Mouse (Mus musculus) heart, postnatal 10 days (tissue): ENCODE measurements around the gene Ccdc174. TPM values are rescaled to one million over a fixed set of nuclear protein-coding genes. Genes with fewer than 3 reads are reported as not detected.
"Not testable (repeated sequence)": the region's sequence is repeated elsewhere in the genome, so short reads cannot be mapped to it uniquely, and the experiment has no call there.

Experiments
- DNase-seq, 2 experiments: peaks; one replicate each; pipeline ENCODE4 v3.0.0; 2021
- intact Hi-C: fragments of 180-260 bp; cut with DNase I; formaldehyde crosslinking; loops from one replicate; pipeline ENCODE4 v1.15.1; 2025
- total RNA-seq, 2 experiments: library from RNA; stranded (reverse); gene quantifications; 2 replicates each; pipeline ENCODE4 v1.2.3; 2021

Gene Ccdc174
- total RNA-seq, result 10 to 100 TPM; 11.4 to 14.0 TPM

GRCm38 (mm10) chr6:91877885-91878651 lies at the start of gene Ccdc174:
TSS of gene Ccdc174 (plus strand) at chr6:91878053.
- intact Hi-C loops, result no loop called here
- DNase-seq, result peak; percentile 94 to 95

- intact Hi-C loops, result no loop called here
- no peak for DNase-seq
Measured at GRCm38 (mm10) chr6:91832863-91833440, 44.9 kb upstream of the Ccdc174 start.

GRCm38 (mm10) chr6:91839010-91839871 lies 38.6 kb upstream of the Ccdc174 start:
- intact Hi-C loops, result no loop called here
- peak; percentile 81 to 89 for DNase-seq

- peak in 1 of 2 experiments; percentile 7 for DNase-seq
- intact Hi-C loops, result no loop called here
Measured at GRCm38 (mm10) chr6:91842897-91843627, 34.8 kb upstream of the Ccdc174 start.

GRCm38 (mm10) chr6:91843628-91844153 lies 34.2 kb upstream of the Ccdc174 start:
- intact Hi-C loops, result no loop called here
- peak in 1 of 2 experiments; percentile 8 for DNase-seq

GRCm38 (mm10) chr6:91852550-91852949 lies 25.3 kb upstream of the Ccdc174 start:
- peak; percentile 54 to 70 for DNase-seq
- intact Hi-C loops, result loop anchor here (1.0 to 5.0 kb wide), 3 partner anchors 76 to 320 kb away; no protein-coding TSS in a partner anchor

GRCm38 (mm10) chr6:91858339-91858738 lies 19.5 kb upstream of the Ccdc174 start:
- intact Hi-C loops, result no loop called here
- DNase-seq, result no peak

- no peak for DNase-seq
- intact Hi-C loops, result no loop called here
Measured at GRCm38 (mm10) chr6:91862848-91863247, 15.0 kb upstream of the Ccdc174 start.

- DNase-seq, result no peak
- intact Hi-C loops, result no loop called here
Measured at GRCm38 (mm10) chr6:91864595-91864994, 13.3 kb upstream of the Ccdc174 start.

GRCm38 (mm10) chr6:91865601-91866000 lies 12.3 kb upstream of the Ccdc174 start:
- no peak for DNase-seq
- intact Hi-C loops, result no loop called here

GRCm38 (mm10) chr6:91868091-91868490 lies 9.8 kb upstream of the Ccdc174 start:
- no peak for DNase-seq
- intact Hi-C loops, result no loop called here

- intact Hi-C loops, result no loop called here
- DNase-seq, result no peak
Measured at GRCm38 (mm10) chr6:91872781-91873180, 5.1 kb upstream of the Ccdc174 start.

- DNase-seq, result no peak
- intact Hi-C loops, result no loop called here
Measured at GRCm38 (mm10) chr6:91883859-91884258, 6.0 kb downstream of the Ccdc174 start.

- intact Hi-C loops, result no loop called here
- no peak for DNase-seq
Measured at GRCm38 (mm10) chr6:91889255-91889906, 11.5 kb downstream of the Ccdc174 start.

- DNase-seq, result no peak
- intact Hi-C loops, result no loop called here
Measured at GRCm38 (mm10) chr6:91890615-91891014, 12.8 kb downstream of the Ccdc174 start.

- no peak for DNase-seq
- intact Hi-C loops, result no loop called here
Measured at GRCm38 (mm10) chr6:91891776-91892175, 13.9 kb downstream of the Ccdc174 start.

- intact Hi-C loops, result no loop called here
- no peak for DNase-seq
Measured at GRCm38 (mm10) chr6:91896783-91897182, 18.9 kb downstream of the Ccdc174 start.

- DNase-seq, result peak; percentile 82 to 91
Measured at GRCm38 (mm10) chr6:91901505-91901904, 23.7 kb downstream of the Ccdc174 start.

GRCm38 (mm10) chr6:91902509-91902908 lies 24.7 kb downstream of the Ccdc174 start, which contains the start of gene 4930590J08Rik:
TSS of gene 4930590J08Rik (plus strand) at chr6:91902809.
- intact Hi-C loops, result loop anchor here (5.0 to 10.0 kb wide), 2 partner anchors 80 to 252 kb away; no protein-coding TSS in a partner anchor
- not testable (repeated sequence) for DNase-seq

More at GRCm38 (mm10) chr6:91901505-91901904, 23.7 kb downstream of the Ccdc174 start:
- intact Hi-C loops, result loop anchor here (1.0 to 10.0 kb wide), 4 partner anchors 81 to 367 kb away; no protein-coding TSS in a partner anchor
